Mouse (Mus musculus) ovary, postnatal 14 days (tissue): ENCODE results near the gene Rpp25.

ENCODE experiments used
- DNase-seq: peaks from one replicate; pipeline ENCODE4 v3.0.0; 2022; ENCODE audit warnings: low spot score

The Rpp25 gene

GRCm38 (mm10) chr9:57503622-57504380 lies at the start of gene Rpp25:
TSS of gene Rpp25 (plus strand) at chr9:57504026.
- DNase-seq = peak; percentile 55

- DNase-seq = no peak
Measured at GRCm38 (mm10) chr9:57459707-57460106, 44.1 kb upstream of the Rpp25 start.

GRCm38 (mm10) chr9:57462866-57463265 lies 41.0 kb upstream of the Rpp25 start:
- DNase-seq = no peak

GRCm38 (mm10) chr9:57466101-57466500 lies 37.7 kb upstream of the Rpp25 start:
- no peak for DNase-seq

GRCm38 (mm10) chr9:57467271-57467771 lies 36.5 kb upstream of the Rpp25 start:
- peak; percentile 11 for DNase-seq

- DNase-seq = peak; percentile 83
Measured at GRCm38 (mm10) chr9:57467896-57468549, 35.8 kb upstream of the Rpp25 start, which contains the start of gene Scamp5. TSS of gene Scamp5 (minus strand) at chr9:57468060.

- DNase-seq = no peak
Measured at GRCm38 (mm10) chr9:57468914-57469313, 34.9 kb upstream of the Rpp25 start.

- peak; percentile 81 for DNase-seq
Measured at GRCm38 (mm10) chr9:57485774-57486173, 18.1 kb upstream of the Rpp25 start.

- DNase-seq = no peak
Measured at GRCm38 (mm10) chr9:57487807-57488206, 16.0 kb upstream of the Rpp25 start.

GRCm38 (mm10) chr9:57493532-57493931 lies 10.3 kb upstream of the Rpp25 start:
- DNase-seq = no peak

GRCm38 (mm10) chr9:57494970-57495369 lies 8.9 kb upstream of the Rpp25 start:
- DNase-seq = no peak

GRCm38 (mm10) chr9:57497236-57497635 lies 6.6 kb upstream of the Rpp25 start:
- DNase-seq = no peak

- no peak for DNase-seq
Measured at GRCm38 (mm10) chr9:57498536-57498935, 5.3 kb upstream of the Rpp25 start.

- no peak for DNase-seq
Measured at GRCm38 (mm10) chr9:57501452-57501851, 2.4 kb upstream of the Rpp25 start.

GRCm38 (mm10) chr9:57501861-57502260 lies 2.0 kb upstream of the Rpp25 start:
- no peak for DNase-seq

- no peak for DNase-seq
Measured at GRCm38 (mm10) chr9:57502911-57503621, 760 bp upstream of the Rpp25 start.

GRCm38 (mm10) chr9:57504381-57504700 lies 515 bp downstream of the Rpp25 start:
- DNase-seq = peak; percentile 47

GRCm38 (mm10) chr9:57504891-57505290 lies 1.1 kb downstream of the Rpp25 start:
- no peak for DNase-seq

- DNase-seq = peak; percentile 42
Measured at GRCm38 (mm10) chr9:57505700-57506099, 1.9 kb downstream of the Rpp25 start.

- no peak for DNase-seq
Measured at GRCm38 (mm10) chr9:57510577-57510976, 6.8 kb downstream of the Rpp25 start.

GRCm38 (mm10) chr9:57517113-57517512 lies 13.3 kb downstream of the Rpp25 start:
- peak; percentile 58 for DNase-seq

- DNase-seq = no peak
Measured at GRCm38 (mm10) chr9:57520375-57521055, 16.7 kb downstream of the Rpp25 start.
